Mouse (Mus musculus) embryonic facial prominence, embryonic 13.5 days (tissue): ENCODE results near the gene Actc1. TPM values are rescaled to one million over a fixed set of nuclear protein-coding genes. Genes with fewer than 3 reads are reported as not detected.

ENCODE experiments used
- ATAC-seq: fragments of 200-750 bp; cut with Nextera tagmentation; 2 replicates; pipeline ENCODE4 v1.8.0; 2017; ENCODE audit warnings: low read depth; ENCODE audit not compliant: insufficient number of reproducible peaks, insufficient read depth, low FRiP score, low TSS enrichment
- H3K27ac ChIP-seq: fragments of 300-500 bp; sonication (generic); 2 replicates; pipeline ENCODE4 v1.5.1; 2015; ENCODE audit warnings: moderate library complexity, mild to moderate bottlenecking, inconsistent platforms
- H3K27me3 ChIP-seq: fragments of 300-500 bp; sonication (generic); 2 replicates; pipeline ENCODE4 v1.6.1; 2015; ENCODE audit warnings: mild to moderate bottlenecking, inconsistent platforms
- H3K36me3 ChIP-seq: fragments of 300-500 bp; sonication (generic); 2 replicates; pipeline ENCODE4 v1.6.1; 2015; ENCODE audit warnings: mild to moderate bottlenecking, inconsistent platforms
- H3K4me1 ChIP-seq: fragments of 300-500 bp; sonication (generic); 2 replicates; pipeline ENCODE4 v1.6.1; 2015; ENCODE audit warnings: inconsistent platforms
- H3K4me2 ChIP-seq: fragments of 300-500 bp; sonication (generic); 2 replicates; pipeline ENCODE4 v1.6.1; 2015; ENCODE audit warnings: moderate library complexity, mild to moderate bottlenecking, inconsistent platforms
- H3K4me3 ChIP-seq: fragments of 300-500 bp; sonication (generic); 2 replicates; pipeline ENCODE4 v1.5.1; 2015; ENCODE audit warnings: mild to moderate bottlenecking, inconsistent platforms
- H3K9ac ChIP-seq: fragments of 300-500 bp; sonication (generic); 2 replicates; pipeline ENCODE4 v1.6.1; 2015; ENCODE audit warnings: mild to moderate bottlenecking, inconsistent platforms
- H3K9me3 ChIP-seq: fragments of 300-500 bp; sonication (generic); 2 replicates; pipeline ENCODE4 v1.6.1; 2016; ENCODE audit warnings: inconsistent platforms
- WGBS: fragments of 180-500 bp; shearing (Covaris S2); methylation state at CpG from one replicate; pipeline ENCODE4 v1.1.7; 2015; ENCODE audit warnings: mixed read lengths; 5-methylcytosine and 5-hydroxymethylcytosine counted together
- polyA plus RNA-seq: library from polyadenylated mRNA; unstranded; fragments of >200 nt; fragmentation: Nextera tagmentation; extraction: Ambion mirVana; gene quantifications from 2 replicates; pipeline ENCODE4 v1.2.1, GENCODE M21; 2015

Gene Actc1
- 115 and 185 TPM in 2 replicates for polyA plus RNA-seq

DNA sequence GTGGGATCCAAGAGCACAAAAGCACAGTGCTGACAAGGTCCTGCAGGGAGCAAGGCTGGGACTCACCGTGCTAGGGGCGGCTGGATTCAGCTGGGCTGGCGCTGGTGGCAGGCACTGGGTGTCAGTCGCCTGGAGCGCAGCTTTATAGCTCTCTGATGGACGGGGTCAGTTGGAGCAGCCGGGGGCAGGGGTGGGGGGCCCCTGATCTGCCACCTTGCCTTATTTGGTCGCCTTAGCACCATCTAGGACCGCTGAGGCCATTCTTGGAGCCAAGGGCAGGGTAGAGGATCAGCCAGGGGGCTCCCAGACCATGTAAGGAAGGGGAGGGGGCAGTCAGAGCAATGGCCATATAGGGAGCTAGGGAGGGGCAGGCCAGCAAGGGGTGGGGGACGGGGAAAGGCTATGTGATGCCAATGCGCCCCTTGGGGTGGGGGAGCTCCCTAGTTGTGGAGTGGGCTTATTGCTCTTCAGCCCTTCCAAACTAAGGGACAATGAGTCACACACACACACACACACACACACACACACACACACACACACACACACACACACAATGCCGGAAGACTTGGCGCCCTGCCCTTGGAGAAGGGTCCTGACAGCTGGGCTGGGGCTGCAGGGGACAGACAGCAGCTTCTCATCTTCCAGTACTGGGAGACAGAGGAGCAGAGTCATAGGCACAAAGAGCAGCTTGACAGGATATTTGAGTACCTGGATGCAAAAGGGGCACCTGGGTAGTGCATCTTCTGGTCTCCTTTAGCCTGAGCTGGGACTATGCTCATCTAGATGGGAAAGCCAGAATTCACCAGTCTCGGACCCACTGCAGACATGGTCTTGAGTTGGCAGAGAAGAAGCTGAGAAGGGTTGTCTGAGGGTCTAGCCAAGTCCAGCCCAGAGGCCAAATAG is at the start of gene Actc1:
TSS of gene Actc1 (minus strand) at position 853 of the 903 bp plus-strand sequence.
- Histone ChIP-seq H3K4me3 (no peak within 1 kb of the TSS), H3K9me3 (no peaks in the 10 kb centered on the region), H3K27me3 (0 out of 2 replicates have a peak, but pooled peaks cover 3% of the 10 kb centered on the region), H3K9ac (no peak within 1 kb of the TSS), H3K27ac (no peak within 1 kb of the TSS), H3K4me1 (peaks cover 8% of the 10 kb centered on the region), H3K4me2 (no peak within 1 kb of the TSS), H3K36me3 (no peaks in the 10 kb centered on the region)
- ATAC-seq: peak; percentile 43; the same call in 1 of the 2 replicates
- 47% methylated on average over 14 of the region's 14 CpGs for WGBS

DNA sequence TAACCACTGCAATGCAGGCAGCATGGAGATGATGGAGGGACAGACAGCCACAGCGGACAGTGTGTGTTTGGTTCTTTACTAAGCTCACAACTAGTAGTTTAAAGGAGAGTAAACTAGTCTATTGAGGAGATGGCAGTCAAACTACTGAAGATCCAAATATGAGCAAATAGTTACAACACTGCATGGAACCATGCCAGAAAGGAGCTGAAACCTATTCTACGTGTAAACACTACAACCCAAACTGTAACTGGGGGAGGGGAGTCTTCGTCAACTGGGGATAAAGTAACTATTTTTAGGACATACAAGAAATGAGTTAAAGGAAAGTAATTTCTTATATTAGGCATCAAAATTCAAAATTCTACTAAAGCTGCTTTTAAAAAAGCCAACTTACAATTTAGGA is 49.1 kb upstream of the Actc1 start:
- Histone ChIP-seq H3K9ac (no peak overlapping the region), H3K9me3 (no peaks in the 10 kb centered on the region), H3K4me2 (no peak overlapping the region), H3K4me1 (no peaks in the 10 kb centered on the region), H3K4me3 (no peak overlapping the region), H3K36me3 (peaks cover 77% of the 10 kb centered on the region), H3K27me3 (no peaks in the 10 kb centered on the region), H3K27ac (no peak overlapping the region)
- 84% methylated on average over 3 of the region's 3 CpGs for WGBS
- no peak for ATAC-seq

DNA sequence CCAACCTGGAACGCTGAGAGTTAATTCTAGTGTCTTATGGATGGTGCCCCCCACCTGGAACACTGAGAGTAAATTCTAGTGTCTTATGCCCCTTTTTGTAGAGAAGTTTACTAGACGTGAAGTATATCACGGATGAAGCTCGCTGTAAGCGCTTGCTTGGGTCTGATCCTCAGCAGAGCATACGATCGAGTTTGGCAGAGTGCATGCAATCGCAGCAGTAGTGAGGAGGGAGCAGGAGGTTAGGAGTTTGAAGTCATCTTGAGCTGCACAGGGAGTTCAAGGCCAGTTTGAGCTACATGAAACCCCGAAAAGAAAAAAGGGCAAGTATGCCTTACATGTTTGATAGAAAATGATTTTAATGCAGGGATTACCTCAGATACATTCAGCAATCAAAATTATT is 47.5 kb upstream of the Actc1 start:
- peaks cover 65% of the 10 kb centered on the region for H3K36me3 ChIP-seq
- no peaks in the 10 kb centered on the region for H3K9me3 ChIP-seq
- no peaks in the 10 kb centered on the region for H3K27me3 ChIP-seq
- no peak for ATAC-seq
- no peak overlapping the region for H3K4me2 ChIP-seq
- H3K27ac ChIP-seq: no peak overlapping the region
- no peak overlapping the region for H3K9ac ChIP-seq
- WGBS: 94% methylated on average over 9 of the region's 9 CpGs
- H3K4me3 ChIP-seq: no peak overlapping the region
- no peaks in the 10 kb centered on the region for H3K4me1 ChIP-seq

DNA sequence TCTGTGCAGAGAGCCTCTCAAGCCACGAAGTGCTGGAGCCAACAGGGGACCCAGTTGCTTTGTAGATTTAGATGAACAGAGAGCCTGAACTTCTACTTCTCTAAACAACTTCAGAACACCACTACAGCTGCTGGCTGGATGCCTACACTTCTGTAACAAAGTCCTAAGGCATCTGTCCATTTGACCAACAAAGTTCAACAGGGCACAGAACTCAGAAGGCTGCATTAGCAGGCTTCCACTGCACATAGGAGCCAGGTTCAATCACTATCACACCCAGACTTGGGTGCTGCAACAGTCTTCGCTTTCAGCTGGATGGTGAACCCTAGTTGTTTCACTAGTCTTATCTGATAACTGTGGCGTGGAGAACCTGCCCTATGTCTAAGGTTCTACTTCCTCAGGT is 46.5 kb upstream of the Actc1 start:
- 88% methylated on average over 3 of the region's 3 CpGs for WGBS
- H3K4me2 ChIP-seq: no peak overlapping the region

DNA sequence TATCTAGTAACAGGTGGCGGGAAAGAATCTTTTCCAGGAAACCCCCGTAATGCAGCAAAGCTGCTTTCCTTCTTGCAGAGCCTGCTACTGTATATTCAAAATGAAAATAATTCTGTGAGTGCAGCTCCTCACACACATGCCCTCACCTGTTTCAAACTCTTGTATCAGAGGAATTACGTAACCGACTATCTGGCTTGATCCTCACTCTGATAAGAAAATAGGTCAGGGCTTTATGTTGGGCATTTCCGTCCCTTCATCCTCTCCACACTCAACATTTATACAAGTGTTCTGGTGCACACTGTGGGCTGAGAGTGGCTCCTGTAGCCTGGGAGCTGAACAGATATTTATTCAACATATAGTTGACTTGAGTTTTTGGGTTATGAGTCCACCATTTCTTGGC is 45.8 kb upstream of the Actc1 start:
- H3K4me2 ChIP-seq: no peak overlapping the region
- H3K4me1 ChIP-seq: no peaks in the 10 kb centered on the region
- H3K27ac ChIP-seq: no peak overlapping the region
- H3K36me3 ChIP-seq: peaks cover 47% of the 10 kb centered on the region
- ATAC-seq: no peak
- 86% methylated on average over 5 of the region's 5 CpGs for WGBS
- H3K9ac ChIP-seq: no peak overlapping the region
- H3K4me3 ChIP-seq: no peak overlapping the region
- H3K9me3 ChIP-seq: no peaks in the 10 kb centered on the region
- H3K27me3 ChIP-seq: no peaks in the 10 kb centered on the region

More for the DNA sequence above, 46.5 kb upstream of the Actc1 start:
- peaks cover 54% of the 10 kb centered on the region for H3K36me3 ChIP-seq
- H3K9me3 ChIP-seq: no peaks in the 10 kb centered on the region
- no peaks in the 10 kb centered on the region for H3K4me1 ChIP-seq
- no peak overlapping the region for H3K27ac ChIP-seq
- no peak overlapping the region for H3K9ac ChIP-seq
- ATAC-seq: no peak
- H3K27me3 ChIP-seq: no peaks in the 10 kb centered on the region
- no peak overlapping the region for H3K4me3 ChIP-seq

DNA sequence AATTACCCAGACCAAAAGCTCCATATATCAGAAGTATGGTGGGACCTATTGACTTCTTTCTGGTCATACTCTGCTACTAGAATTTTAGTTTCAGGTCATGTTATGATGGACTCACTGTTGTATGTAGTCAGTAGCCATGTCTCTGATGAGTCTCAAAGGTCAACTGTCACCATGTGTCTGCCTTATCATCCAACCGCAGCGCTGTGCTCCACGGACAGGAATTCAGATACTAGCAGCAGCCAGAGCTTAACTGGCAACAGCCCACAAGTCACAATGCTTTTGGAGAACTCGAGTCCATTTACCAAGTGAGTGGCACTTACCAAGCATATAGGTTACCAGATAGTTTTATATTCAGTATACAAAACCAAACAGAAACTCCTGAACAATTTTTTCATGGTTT is 44.3 kb upstream of the Actc1 start:
- no peaks in the 10 kb centered on the region for H3K27me3 ChIP-seq
- 89% methylated on average over 4 of the region's 4 CpGs for WGBS
- peaks cover 35% of the 10 kb centered on the region for H3K36me3 ChIP-seq
- H3K4me2 ChIP-seq: no peak overlapping the region
- no peak overlapping the region for H3K27ac ChIP-seq
- ATAC-seq: no peak
- H3K4me3 ChIP-seq: no peak overlapping the region
- H3K4me1 ChIP-seq: peaks cover 5% of the 10 kb centered on the region; the same call in 1 of the 2 replicates
- no peak overlapping the region for H3K9ac ChIP-seq
- no peaks in the 10 kb centered on the region for H3K9me3 ChIP-seq

DNA sequence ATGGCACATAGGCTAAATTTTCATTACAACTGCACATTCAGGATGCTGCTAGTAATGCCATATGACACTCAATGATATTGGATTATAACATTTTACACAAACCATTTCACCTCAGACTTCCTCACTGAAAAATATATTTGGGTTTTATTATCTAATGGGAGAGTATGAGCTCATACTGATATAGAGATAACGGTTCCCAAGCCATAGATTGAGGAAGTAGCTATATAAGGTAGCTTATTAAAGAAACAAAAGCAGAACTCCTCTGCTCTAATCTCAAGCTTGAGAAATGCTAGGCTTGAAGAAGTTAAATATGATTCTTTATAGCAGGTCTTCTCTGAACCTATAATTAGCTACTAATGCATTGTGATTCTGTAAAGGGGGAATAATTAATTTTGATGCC is 43.2 kb upstream of the Actc1 start:
- H3K27ac ChIP-seq: no peak overlapping the region
- no peak overlapping the region for H3K4me2 ChIP-seq
- ATAC-seq: no peak
- H3K4me3 ChIP-seq: no peak overlapping the region
- peaks cover 5% of the 10 kb centered on the region; the same call in 1 of the 2 replicates for H3K4me1 ChIP-seq
- H3K36me3 ChIP-seq: peaks cover 26% of the 10 kb centered on the region
- H3K27me3 ChIP-seq: no peaks in the 10 kb centered on the region
- H3K9me3 ChIP-seq: no peaks in the 10 kb centered on the region
- H3K9ac ChIP-seq: no peak overlapping the region
- WGBS: 92% methylated on average over 1 of the region's 1 CpGs

DNA sequence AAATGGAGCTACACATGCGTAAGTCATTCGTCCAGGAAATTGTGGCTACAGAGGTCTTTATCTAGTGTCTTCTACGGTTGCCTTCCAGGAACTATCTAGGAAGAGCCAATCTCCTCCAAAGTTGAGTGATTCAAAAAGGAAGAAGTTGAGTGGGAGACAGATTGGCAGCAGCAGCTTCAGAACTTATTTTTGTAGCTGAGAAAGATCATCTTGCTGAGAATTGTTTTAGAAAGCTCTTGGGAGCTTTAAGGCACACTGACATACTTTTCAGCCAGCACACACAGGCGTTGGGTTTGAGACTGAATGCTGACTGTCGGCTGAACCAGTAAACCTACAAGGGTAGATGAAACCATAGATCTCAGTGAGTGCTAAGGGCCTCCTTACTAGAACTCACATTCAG is 42.0 kb upstream of the Actc1 start:
- 82% methylated on average over 5 of the region's 5 CpGs for WGBS

DNA sequence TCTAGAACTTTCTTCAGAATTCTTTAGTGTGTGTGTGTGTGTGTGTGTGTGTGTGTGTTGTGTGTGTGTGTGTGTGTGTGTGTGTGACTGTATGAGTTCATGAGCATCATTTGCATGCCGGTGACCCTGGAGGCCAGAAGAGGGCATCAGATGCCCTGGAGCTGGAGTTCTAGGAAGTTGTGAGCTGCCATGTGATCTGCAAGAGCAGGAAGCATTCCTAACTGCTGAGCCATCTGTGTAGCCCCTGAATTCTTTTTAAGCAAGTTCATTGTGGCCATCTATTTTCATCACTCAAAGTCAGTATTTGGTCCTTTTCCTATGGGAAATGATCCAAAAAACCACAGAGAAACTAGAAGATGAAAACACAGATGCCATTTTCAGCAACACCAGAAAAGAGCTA is 41.3 kb upstream of the Actc1 start:
- Histone ChIP-seq H3K36me3 (peaks cover 9% of the 10 kb centered on the region), H3K9ac (no peak overlapping the region), H3K4me3 (no peak overlapping the region), H3K4me2 (no peak overlapping the region), H3K27ac (no peak overlapping the region), H3K4me1 (peaks cover 5% of the 10 kb centered on the region; the same call in 1 of the 2 replicates), H3K27me3 (no peaks in the 10 kb centered on the region), H3K9me3 (no peaks in the 10 kb centered on the region)
- WGBS: 100% methylated on average over 1 of the region's 1 CpGs
- no peak for ATAC-seq

More for the DNA sequence above, 42.0 kb upstream of the Actc1 start:
- Histone ChIP-seq H3K4me3 (no peak overlapping the region), H3K36me3 (peaks cover 16% of the 10 kb centered on the region), H3K9ac (no peak overlapping the region), H3K4me2 (no peak overlapping the region), H3K27me3 (no peaks in the 10 kb centered on the region), H3K4me1 (peaks cover 5% of the 10 kb centered on the region; the same call in 1 of the 2 replicates), H3K27ac (no peak overlapping the region), H3K9me3 (no peaks in the 10 kb centered on the region)
- ATAC-seq: no peak

DNA sequence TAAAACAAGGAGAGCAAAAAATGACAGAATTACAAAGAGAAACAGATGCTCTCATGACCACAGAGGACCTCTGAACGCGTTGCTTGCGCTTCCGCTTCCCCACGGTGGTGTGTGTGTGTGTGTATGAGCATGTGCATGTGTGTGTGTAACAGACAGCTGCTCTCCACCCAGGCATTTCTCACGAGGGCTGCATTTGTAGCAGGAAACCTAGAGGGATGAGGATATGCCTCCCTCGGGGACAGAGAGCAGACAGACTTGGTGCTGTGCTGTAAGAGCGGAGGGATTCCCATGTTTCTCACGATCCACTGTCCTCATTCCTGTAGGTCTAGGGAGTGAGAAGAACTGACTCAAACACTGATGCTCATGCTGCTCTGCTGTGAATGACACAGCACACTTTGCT is 40.2 kb upstream of the Actc1 start:
- no peak overlapping the region for H3K4me2 ChIP-seq
- no peak for ATAC-seq
- 0 out of 2 replicates have a peak, but pooled peaks cover 3% of the 10 kb centered on the region for H3K36me3 ChIP-seq
- no peak overlapping the region for H3K27ac ChIP-seq
- 60% methylated on average over 9 of the region's 9 CpGs for WGBS
- H3K9ac ChIP-seq: no peak overlapping the region
- H3K27me3 ChIP-seq: no peaks in the 10 kb centered on the region
- peaks cover 5% of the 10 kb centered on the region; the same call in 1 of the 2 replicates for H3K4me1 ChIP-seq
- no peak overlapping the region for H3K4me3 ChIP-seq
- no peaks in the 10 kb centered on the region for H3K9me3 ChIP-seq

DNA sequence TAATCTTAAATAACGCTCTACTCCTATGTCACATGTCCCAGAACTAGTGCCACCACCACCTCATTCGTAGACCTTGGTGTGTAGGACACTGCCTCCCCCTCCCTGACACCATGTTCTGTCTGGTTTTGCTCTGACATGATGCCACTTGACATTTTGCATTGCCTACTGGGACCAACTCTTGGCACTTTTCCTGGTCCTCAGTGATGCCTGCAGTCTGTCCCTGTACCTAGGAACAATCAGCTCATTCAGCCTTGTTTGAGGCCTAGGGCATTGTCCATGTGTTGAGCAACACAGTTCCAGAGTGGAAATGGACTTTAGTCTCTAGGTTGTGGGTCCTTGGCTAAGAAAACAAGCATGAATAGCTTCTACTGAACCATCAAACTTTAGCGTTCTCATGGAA is 36.5 kb upstream of the Actc1 start:
- Histone ChIP-seq H3K27me3 (no peaks in the 10 kb centered on the region), H3K4me3 (no peak overlapping the region), H3K9ac (no peak overlapping the region), H3K4me1 (peaks cover 5% of the 10 kb centered on the region; the same call in 1 of the 2 replicates), H3K9me3 (no peaks in the 10 kb centered on the region), H3K36me3 (no peaks in the 10 kb centered on the region), H3K4me2 (no peak overlapping the region), H3K27ac (no peak overlapping the region)
- 87% methylated on average over 3 of the region's 3 CpGs for WGBS
- ATAC-seq: no peak

DNA sequence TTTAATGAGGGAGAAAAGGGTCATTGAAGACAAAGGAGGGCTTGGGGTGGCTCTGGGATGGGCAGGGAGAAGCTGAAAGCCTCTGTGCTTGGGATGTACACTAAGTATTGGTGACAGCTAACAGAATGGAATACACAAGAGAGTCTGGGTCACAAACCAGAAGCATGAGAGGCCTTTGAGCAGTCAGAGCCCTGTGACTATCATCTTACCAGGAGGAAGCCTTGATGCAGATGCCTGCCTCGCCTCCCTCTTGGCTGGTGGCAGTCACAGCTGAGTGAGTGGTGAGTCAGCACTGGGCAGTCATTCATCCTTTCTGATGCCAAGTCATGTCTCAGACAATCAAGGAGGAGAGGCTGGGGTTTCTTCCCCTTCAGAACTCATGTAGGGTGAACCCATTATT is 33.9 kb upstream of the Actc1 start:
- no peaks in the 10 kb centered on the region for H3K9me3 ChIP-seq
- H3K27ac ChIP-seq: no peak overlapping the region
- no peaks in the 10 kb centered on the region for H3K27me3 ChIP-seq
- no peak overlapping the region for H3K4me3 ChIP-seq
- no peaks in the 10 kb centered on the region for H3K4me1 ChIP-seq
- ATAC-seq: no peak
- WGBS: 47% methylated on average over 1 of the region's 1 CpGs
- no peak overlapping the region for H3K4me2 ChIP-seq
- no peak overlapping the region for H3K9ac ChIP-seq
- H3K36me3 ChIP-seq: no peaks in the 10 kb centered on the region
